Mouse (Mus musculus): Measurements from ENCODE around the gene Camk1d.

The Camk1d gene

GRCm38 (mm10) chr2:5478256-5478655 is 236.1 kb downstream of the Camk1d start:
- no peak for DNase-seq (ENCODE audit: low spot score)

DNA sequence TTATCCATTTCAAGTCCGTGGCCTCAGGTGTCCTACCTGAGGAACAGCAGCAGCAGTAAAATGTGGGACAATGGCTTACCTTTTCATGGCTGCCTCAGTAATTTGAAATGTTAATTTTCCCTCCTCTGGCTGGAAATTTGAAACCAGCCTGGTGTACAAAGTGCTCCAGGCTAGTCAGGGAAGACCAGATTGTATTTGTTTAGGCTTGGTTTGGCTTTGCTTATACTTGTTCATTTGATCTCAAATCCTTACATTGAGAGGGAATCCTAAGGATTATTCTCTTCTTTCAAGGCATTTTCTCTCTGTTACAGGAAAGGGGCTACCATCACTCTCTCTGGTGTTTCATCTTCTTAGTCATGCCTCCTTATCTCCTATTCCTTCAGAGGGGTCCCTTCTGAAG is 236.8 kb downstream of the Camk1d start:
- DNase-seq (ENCODE audit: low spot score) = no peak

GRCm38 (mm10) chr2:5469366-5469941 is 244.9 kb downstream of the Camk1d start:
- DNase-seq (ENCODE audit: low spot score) = no peak

GRCm38 (mm10) chr2:5467537-5467936 is 246.8 kb downstream of the Camk1d start:
- DNase-seq (ENCODE audit: low spot score) = no peak

DNA sequence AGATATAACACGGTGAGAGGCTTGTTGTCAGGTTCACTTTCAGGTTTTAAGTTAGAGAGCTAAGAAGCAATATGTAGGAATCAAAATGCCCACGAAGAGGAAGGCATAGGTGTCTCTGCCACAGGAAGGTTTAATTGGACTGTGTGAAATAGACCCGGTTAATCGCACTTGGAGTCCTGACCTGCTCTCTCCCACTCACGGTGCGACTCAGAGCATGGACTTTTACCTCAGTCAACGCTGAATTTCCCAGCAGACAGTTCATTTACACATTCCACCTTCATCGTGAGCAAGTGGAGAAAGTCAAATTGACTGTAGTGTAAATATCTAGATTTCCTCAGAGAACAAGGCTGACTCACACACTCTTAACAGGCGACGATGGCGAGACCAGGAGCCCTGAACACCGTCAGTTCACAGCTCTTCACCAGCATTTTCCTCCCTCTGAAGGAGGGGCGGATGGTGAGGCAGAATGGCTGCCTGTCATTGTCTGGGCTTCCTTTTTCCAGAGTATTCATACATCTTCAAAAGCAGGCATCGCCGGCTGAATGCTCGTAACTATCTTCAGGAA is 255.6 kb downstream of the Camk1d start:
- DNase-seq (ENCODE audit: low spot score) = no peak

- no peak for DNase-seq (ENCODE audit: low spot score)
Measured at GRCm38 (mm10) chr2:5458075-5458494, 256.2 kb downstream of the Camk1d start.

- DNase-seq (ENCODE audit: low spot score) = no peak
Measured at GRCm38 (mm10) chr2:5456108-5456507, 258.2 kb downstream of the Camk1d start.

GRCm38 (mm10) chr2:5454830-5455229 is 259.5 kb downstream of the Camk1d start:
- DNase-seq (ENCODE audit: low spot score) = no peak

GRCm38 (mm10) chr2:5451654-5452053 is 262.7 kb downstream of the Camk1d start:
- peak; percentile 68 for DNase-seq (ENCODE audit: low spot score)

DNA sequence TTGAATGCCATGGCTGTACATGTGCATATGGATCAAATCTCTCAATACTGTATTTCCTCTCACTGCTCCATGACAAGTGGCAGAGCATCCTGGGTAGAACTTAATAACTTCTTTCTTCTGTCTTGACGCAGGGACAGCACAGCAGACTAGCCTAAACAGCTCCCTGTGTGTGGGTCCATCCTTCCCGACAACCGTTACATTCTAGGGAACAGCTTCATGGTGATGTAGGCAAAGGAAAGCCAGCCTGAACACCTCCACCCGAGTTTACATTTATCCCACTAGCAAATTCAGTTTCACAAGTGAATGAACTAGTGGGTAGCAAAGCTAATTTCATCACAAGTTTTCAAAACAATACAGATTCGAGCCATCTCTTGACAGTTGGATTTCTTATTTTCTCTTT is 269.0 kb downstream of the Camk1d start:
- no peak for DNase-seq (ENCODE audit: low spot score)

- no peak for DNase-seq (ENCODE audit: low spot score)
Measured at GRCm38 (mm10) chr2:5437690-5438089, 276.6 kb downstream of the Camk1d start.

DNA sequence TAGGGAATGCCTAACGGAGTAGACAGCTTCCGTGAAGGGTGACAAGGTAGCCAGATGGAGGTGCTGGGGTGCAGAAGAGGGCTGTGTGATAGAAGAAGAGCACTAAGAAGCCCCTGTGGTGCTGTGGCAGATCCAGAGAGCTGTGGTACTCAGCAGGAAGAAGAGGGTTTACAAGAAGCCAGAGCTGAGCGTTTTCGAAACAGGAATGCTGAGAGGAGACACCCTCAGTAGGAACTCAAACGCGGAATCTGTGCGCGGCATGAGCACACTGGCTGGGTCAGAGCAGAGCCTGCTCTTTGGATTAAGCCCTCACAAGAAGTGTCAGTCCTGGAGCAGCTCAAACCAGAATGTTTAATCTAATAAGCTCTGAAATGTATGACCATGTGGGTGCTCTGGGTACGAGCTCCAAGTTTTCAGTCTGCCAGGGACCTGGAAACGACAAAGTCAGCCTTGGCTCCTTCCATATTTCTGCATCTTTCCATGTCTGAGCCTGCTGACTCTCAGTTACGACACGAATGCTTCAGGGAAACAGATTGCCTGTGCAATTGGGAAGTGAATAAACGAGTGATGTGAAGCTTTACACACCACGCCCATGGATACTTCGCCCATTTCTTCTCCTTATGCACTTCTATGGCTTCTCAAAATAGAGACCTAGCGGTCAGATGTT is 278.6 kb downstream of the Camk1d start:
- no peak for DNase-seq (ENCODE audit: low spot score)

GRCm38 (mm10) chr2:5431309-5431708 is 283.0 kb downstream of the Camk1d start:
- DNase-seq (ENCODE audit: low spot score) = peak; percentile 22

DNA sequence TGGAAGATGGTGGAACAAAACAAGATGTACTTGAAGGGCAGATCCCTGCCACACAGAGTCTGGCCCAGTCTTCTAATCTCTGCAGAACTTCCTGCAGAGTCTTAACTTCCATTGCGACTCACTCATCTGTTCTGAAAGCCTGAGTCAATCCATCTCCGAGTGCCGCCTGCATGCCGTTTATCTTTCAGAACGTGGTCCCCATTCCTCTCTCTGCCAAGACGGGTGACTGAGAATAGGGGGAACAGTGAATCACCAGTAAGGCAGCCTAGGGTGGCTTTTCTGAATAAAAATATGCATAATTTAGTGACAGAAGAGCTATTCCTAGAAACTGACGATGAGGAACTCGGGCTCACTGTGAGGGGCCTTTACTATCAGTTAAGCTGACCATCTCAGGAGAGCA is 284.4 kb downstream of the Camk1d start:
- DNase-seq (ENCODE audit: low spot score) = no peak

DNA sequence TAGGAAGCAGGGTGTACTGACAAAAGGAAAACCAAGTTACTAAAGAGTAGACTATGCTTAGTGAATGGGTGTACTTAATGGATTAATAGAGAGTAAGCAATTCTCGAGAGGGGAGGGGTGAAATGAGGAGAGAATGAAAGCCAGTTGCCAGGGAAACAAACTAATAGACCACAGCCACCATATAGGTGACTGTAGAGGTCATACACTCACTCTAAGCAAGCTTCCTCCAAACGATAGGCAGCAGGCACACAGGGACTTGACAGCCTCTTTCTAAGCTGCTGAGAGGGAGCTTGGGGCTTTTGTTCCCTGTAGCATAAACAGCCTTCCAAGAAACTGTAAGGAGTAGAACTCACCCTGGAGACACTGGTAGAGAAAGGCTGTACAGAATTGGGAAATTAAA is 288.2 kb downstream of the Camk1d start:
- DNase-seq (ENCODE audit: low spot score) = no peak

DNA sequence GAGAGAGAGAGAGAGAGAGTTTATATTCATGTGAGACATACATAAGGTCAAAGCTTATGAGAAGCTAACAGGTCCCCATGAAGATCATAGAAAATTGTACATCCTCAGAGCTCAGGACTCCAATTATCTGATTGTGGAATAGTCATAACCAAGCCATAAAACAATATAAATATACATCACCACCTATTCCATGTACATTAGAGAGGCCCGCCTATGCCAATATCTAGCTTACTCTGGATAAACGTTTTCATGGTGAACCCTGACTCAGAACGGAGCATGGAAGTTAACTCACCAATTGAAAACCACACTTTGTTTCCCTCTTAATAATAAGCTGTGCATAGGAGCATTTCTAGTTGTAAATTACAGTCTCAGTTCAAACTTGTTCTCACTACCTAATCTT is 288.7 kb downstream of the Camk1d start:
- DNase-seq (ENCODE audit: low spot score) = no peak

- no peak for DNase-seq (ENCODE audit: low spot score)
Measured at GRCm38 (mm10) chr2:5420621-5421196, 293.6 kb downstream of the Camk1d start.

GRCm38 (mm10) chr2:5418802-5419201 is 295.5 kb downstream of the Camk1d start:
- DNase-seq (ENCODE audit: low spot score) = no peak

- peak; percentile 23 for DNase-seq (ENCODE audit: low spot score)
Measured at GRCm38 (mm10) chr2:5417158-5418032, 296.9 kb downstream of the Camk1d start.

GRCm38 (mm10) chr2:5411774-5412173 is 302.5 kb downstream of the Camk1d start:
- DNase-seq (ENCODE audit: low spot score) = no peak

DNA sequence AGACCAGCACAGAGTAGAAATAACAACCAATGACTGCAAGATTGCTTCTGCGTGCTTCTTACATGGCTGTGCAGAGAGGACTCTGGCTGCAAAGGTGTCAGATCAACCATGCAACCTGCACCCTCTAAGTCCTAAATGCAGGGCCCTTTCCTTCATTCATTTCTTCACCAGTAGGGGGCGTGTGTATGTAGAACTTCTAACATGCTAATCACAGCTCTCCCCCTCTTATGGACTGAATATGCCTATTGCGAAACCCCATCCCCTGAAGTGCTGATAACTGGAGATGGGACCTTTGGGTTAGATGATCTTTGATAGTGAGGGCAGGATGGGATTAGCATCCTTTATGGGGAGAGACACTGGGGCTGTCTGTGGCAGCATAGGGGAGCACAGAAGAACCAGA is 310.5 kb downstream of the Camk1d start:
- DNase-seq (ENCODE audit: low spot score) = peak; percentile 24

DNA sequence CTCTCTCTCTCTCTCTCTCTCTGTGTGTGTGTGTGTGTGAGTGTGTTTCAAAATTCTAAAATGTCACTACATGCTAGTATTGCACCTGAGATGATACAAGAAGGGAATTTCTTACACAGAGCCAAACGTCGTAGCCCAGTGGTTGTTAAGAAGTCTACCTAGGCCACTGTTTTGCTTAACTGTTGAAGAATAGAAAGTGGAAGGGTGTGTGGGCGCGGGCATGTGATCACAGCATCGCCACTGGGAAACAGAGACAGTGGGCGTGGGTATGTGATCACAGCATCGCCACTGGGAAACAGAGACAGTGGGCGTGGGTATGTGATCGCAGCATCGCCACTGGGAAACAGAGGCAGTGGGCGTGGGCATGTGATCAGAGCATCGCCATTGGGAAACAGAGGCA is 312.3 kb downstream of the Camk1d start:
- no peak for DNase-seq (ENCODE audit: low spot score)
